Mouse (Mus musculus): ENCODE measurements at regions not wholly inside any gene's neighbourhood (a gene's known extent, or its start where the extent isn't known, plus 50 kb on each side); places are given as distances from the start of the nearest gene placed in this dataset.

DNA sequence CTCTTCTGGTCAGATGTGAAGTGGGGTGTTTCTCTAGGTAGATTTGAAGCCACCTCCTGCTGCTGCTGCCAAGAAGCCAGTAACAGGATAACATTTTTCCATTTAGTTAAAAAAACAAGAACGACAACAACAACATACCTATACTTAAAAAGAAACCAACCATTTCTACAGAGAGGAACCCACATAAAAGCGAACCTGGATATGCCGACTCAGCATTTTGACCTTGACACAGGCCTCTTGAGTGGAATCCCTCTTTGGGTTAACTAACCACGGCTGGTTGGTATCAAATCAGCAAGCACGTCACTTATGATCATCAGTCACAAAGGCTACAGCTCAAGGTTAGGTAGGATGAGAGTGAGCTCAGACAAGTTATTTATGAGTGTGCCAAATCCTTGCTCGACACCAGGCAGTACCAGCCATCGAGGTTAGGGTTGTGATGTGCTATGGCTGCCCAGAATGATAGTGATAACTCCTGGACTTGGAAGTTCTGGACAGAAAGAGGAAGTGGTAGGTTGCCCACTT is 269.7 kb downstream of the Cbln1 start:
- DNase-seq (ENCODE audit: low spot score in 2 of 2): no peak

DNA sequence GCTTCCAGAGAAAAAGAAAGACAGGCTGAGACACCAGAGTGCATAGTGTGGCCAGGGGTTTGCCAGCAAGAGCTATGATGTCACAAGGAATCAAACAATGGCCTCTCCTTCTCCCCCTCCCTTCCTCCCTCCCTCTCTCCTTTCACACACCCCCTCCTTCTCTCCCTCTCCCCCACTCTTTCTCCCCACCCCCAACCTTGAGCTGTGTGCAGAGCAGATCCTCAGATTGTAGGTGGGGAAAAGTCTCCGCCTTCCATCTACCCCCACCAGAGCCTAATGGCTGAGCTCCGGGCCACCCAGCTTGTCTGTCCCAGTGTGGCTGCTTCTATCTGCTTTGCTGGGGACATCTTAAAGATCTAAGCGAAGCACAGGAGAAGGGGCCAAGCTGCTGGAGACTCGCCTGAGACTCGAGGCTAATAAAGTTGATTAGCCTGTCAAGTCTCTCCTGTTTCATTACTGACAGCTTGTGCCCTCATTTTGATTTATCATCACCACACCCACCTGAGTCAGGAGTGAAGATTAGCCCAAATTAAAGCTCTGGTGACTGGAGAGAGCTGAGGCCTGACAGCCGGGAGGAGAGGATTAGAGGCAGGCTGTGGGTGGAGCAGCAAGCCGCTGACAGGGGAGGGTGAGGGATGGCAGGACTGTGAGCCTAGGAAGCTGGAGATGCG is 272.8 kb downstream of the Cbln1 start:
- no peak for DNase-seq (ENCODE audit: low spot score in 2 of 2)

DNA sequence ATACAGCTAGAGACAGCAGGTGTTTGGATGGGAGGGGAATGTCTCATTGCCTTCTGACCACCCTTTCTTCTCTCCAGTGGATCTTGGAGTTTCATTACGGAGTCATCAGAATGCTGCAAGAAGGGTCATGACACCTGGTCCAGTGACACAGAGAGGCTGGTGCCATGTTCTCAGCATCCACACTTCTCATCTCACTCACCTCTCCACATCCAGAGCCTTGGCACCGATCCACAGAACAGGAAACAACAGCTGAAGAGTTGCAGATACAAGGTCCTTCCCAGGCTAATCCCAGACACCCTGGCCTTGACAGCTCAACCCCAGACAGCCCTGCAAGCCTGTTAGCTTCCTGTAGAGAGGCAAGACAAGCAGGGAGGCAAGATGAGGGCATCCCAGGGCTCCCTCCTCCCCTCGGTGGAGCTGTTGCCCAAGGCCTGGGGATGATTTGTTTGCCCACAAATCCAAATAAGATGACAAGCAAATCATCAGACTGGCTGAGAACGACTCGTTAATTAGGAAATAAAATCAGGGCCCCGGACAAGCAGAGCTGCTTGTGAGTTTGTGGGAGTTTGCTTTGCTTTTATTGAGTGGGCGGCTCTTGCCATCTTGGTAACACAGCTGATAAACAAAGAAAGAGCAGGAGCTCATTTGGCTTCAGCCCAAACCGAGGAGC is 274.4 kb downstream of the Cbln1 start:
- peak in 1 of 2 experiments; percentile 30 for DNase-seq (ENCODE audit: low spot score in 2 of 2)

DNA sequence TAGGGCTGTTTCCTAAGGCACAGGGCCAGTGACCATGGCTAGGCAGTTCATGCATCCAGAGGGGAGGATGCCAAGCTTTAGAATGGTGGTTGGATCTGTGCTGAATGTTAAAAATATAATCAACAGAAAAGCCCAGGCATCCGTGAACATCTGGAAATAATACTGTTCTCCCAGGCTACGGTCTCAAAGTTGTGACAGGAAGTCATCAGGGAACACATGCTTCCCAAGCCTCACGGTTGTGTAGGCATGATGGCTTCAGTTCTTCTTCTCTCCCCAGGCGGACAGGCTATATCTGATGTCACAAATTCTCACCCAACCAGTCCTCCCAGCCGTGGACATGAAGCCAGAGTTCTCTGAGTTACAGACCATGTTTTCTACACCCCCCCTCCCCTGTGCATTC is 275.4 kb downstream of the Cbln1 start:
- no peak for DNase-seq (ENCODE audit: low spot score in 2 of 2)

DNA sequence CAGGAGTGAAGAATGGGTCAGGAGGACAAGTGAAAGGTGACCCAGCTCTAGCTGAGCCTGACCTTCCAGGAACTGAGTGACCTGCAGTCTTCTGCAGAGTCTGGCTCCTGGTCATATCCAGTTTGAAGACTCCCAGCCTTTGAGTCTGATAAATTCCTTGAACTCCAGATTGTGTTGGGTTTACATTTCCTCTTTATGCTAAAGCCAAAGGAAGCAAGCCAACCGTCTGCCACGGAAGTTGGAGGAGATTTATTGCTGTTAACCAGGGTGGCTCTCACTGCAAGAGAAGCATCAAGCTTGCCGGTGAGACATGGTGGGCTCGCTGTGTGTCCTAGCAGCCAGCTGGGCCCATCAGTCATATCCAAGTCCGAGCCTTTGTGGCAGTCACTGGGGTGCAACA is 276.4 kb downstream of the Cbln1 start:
- no peak for DNase-seq (ENCODE audit: low spot score in 2 of 2)

DNA sequence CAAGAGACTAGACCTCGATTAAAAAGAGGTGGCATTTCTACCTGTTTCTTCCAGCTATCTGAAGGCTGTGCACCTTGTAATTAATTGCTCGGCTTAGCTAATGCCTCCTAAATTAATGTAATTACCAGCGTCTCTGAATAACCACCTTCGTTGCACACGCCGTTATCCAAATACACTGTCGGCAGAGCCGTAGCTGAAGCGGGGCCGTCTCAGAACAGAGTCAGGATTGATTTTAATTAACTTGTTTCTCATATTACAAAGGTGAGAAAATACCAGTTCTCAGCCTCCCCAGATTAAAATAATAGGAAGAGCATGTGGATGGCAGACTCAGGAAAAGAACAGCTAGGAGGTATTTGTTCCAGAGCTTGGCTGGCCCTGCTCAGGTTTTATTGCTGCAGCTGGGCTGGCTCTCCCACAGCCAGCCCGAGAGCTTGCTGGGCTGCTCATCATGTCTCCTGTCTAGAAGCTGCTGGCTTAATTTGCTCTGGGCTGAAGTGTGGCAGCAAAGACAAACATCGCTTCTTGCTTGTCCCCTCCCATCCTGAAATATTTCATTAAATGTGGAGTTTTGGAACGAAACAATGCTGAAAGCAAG is 282.5 kb downstream of the Cbln1 start:
- no peak for DNase-seq (ENCODE audit: low spot score in 2 of 2)

DNA sequence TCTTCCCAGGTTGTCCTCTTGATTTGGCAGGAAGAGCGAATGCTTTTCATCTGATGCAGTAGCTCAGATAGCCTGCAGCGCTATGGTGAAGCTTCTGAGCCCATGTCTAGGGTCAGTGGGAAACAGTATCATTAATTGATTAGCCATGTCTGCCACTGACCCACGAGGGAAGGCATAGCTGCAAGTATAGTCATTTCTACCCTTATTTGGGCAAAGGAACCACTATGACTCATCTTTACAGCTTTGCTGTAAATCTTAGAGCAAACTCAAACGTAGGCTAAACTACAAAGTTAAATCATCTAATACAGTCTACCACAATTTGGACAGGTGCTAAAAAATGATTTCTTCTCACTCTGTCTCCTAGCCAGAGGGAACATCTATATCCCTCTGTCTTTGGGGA is 289.5 kb downstream of the Cbln1 start:
- DNase-seq (ENCODE audit: low spot score in 2 of 2): no peak

DNA sequence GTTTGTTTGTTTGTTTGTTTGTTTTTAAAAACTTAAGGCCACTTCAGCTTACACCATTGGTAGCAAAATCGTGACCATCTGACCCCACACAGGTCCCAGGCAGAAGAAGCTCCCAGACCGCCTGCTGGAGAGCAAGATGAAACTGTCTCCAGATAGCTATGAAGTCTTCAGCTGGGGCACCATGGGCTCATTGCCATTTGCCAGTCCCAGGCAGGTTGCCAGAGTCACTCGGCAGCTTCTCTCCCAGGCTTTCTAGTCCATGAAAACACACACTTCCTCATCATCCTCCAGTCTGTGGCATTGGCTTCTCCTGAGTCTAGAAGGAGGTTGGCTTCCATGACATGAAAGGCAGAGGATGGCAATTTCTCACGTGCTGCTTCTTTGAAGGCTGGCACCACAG is 293.5 kb upstream of the N4bp1 start:
- peak in 1 of 2 experiments; percentile 30 for DNase-seq (ENCODE audit: low spot score in 2 of 2)

DNA sequence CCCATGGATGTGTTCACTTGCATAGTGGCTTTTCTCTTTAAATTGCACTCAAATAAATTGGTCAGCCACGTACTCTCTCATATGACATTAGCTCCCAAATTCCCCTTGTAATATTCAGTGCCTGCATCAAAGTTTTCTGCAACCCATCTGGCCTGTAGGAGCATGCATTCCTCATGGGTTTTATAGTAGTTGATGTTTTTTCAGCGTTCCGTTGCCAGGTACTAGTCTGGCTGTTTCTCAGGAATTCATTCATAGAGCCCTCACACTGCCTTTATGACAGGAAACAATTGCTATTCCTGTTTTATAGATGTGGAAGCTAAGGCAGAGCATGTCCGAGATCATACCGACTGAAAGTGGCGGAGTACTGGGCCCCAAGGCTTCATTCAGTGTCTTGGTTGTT is 292.6 kb upstream of the N4bp1 start:
- no peak for DNase-seq (ENCODE audit: low spot score in 2 of 2)

DNA sequence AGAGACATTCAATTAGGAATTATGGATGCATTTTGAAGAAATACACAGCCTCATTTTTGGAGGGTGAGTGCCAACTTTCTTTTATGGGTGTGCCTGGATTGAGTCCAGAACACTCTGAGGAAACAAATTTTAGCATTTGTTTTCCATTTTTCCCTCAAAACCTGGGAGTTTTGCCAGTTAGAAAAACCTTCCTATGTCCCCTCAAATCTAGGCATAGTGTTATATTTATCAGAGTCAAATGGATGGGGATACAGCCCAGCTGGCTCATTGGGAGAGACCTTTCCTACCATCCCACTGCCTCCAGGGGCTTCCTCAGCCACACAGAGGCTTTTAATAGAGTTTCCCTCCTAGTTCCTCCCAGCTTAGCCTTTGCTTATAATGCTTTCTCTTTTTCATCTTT is 290.0 kb upstream of the N4bp1 start:
- DNase-seq (ENCODE audit: low spot score in 2 of 2): peak in 1 of 2 experiments; percentile 33

DNA sequence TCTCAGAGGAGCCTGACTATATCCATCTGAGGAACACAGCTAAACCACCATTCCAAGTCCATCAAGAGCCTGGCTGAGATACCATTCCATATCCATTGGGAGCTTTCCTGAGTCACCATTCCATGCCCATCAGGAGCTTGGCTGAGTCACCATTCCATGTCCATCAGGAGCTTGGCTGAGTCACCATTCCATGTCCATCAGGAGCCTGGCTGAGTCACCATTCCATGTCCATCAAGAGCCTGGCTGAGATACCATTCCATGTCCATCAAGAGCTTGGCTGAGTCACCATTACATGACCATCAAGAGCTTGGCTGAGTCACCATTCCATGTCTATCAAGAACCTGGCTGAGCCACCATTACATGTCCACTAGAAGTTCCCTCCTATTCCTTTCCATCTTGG is 288.7 kb upstream of the N4bp1 start:
- DNase-seq (ENCODE audit: low spot score in 2 of 2): no peak

DNA sequence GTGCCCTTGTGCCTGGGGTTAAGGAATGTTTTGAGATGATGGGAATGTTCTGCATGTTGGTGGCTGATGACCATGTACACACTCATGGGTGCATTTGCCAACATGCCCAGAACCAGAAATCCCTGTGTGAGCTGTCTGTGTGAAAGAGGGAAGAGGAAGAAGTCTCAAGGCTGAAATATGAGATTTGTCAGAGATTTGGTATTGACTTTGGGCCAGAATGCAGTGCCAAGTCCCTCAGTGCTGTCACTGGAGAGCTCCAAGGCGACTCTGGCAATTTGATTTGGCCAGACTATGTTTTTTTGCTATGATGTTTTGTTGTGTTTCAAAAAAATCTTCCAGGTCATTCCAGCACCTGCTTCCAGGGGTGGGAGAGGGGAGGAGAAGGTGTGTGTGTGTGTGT is 281.7 kb upstream of the N4bp1 start:
- no peak for DNase-seq (ENCODE audit: low spot score in 2 of 2)

DNA sequence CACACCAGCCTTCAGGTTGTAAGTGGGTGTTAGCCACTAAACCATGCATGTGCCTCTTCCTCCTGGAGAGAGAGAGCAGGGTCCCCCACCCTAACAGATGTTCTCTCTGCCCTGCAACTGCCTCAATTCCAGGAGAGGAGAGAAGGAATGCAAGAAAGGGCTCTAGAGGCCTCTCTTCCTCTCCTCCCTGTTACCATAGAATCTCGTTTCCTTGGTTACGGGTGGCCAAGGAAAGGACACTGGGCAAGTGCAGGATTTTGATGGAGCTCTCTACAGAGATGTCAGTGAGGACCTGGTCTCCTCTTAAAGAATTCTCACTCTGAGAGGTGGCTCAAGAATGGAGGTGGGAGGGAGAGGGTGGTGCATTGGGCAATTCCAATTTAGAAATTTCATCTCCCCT is 275.4 kb upstream of the N4bp1 start:
- no peak for DNase-seq (ENCODE audit: low spot score in 2 of 2)

DNA sequence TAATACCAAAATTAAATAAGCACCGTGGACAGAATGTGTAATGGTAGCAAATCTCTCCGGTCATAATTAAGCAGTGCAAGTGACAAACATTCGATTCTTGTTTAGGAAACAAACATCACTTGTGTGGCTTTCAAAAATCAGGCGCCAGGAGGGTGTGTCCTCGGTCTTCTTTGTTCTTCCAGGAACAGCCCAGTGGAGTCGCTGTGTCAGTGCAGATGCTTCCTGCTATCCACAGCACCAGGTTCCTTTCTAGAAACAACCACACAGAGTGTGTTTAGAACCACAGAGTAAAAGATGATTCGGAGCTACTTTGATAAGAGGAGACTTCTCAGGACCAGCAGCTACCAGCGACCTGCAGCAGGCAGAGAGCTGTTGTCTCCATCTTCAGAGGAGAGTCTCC is 273.3 kb upstream of the N4bp1 start:
- DNase-seq (ENCODE audit: low spot score in 2 of 2): peak; percentile 27 to 28

DNA sequence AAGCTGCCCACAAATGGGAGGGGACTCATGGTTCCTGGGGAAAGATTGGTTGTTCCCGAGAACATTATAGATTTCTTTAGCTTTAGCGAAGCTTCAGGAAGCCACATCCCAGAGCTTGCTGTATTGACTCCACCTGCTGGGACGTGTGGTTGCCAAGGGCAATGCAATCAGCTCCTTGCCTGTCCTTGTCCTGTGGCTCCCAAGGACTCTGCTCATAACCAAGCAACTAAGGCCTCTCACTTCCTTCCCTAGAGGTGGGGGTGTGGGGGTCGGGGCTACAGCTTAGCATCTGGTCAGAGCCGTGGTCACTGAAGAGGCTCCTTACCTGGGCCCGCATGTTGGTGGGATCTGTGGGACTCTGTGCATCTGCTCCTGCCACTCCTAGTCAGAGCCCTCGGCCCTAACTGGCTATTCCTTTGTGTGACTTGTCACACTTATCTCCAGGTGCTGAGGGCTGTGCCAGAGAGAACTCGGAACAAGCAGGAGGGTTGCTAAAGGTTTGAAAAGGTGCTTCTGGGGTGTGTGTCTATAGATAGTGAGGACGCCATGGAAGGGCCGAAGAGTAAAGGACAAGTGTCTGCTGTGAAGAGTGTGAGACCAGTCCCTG is 270.9 kb upstream of the N4bp1 start:
- DNase-seq (ENCODE audit: low spot score in 2 of 2): no peak

DNA sequence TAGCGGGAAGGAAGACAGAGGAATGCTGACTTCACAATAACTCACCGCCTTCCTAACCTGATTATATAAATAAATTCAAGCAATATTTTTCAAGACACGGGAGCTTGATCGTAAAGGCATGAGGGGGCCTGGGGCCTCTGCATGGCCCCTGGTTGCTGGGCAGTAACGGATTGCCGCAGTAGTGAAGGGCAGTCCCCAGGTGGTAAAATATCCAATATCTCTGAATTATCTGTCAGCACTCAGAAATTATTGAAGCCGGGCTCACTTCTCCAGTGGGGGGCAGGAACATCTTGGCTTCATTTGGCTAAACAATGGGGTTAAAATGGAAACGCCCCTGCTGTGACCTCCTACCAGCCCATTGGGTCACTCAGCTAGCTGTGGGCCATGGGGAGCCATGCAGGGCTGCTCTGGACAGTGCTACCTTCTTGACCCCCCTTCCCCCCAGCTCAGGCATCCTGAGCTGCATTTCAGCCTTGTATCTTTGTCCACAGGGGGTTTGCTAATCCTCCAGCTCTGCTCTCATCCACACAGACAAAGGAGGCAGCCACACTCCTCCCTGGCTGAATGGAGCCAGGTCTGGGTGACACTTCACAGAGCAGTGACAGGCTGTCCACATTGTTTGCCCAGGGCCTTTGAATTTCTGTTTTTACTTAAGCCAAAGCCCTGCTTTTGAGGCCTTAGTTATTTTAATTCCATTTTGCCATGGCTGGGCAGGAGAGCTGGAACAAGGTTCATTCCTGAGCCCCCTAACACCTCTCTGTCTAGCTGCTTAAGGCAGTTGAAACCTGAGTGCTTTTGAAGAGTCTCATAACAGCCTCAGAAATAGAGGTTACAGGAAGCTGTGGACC is 267.2 kb upstream of the N4bp1 start:
- no peak for DNase-seq (ENCODE audit: low spot score in 2 of 2)

DNA sequence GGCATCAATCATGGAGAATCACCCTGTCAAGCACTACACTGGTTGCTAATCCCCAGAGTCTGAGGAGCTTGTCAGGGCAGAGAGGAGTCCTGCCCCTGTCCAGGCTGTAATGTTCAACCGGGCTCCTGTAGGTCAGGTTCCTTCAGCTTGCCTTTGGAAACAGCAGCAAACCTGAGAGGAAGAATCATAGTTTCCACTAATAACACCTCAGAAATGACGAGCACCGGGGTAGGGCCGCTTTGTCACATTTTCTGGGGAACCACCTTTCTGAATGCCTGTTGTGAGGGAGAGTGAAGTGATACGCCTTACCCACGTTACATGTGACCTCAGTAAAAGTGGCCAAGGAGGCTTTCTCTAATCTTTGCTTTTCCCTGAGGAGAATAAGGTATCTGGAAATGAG is 263.8 kb upstream of the N4bp1 start:
- no peak for DNase-seq (ENCODE audit: low spot score in 2 of 2)

DNA sequence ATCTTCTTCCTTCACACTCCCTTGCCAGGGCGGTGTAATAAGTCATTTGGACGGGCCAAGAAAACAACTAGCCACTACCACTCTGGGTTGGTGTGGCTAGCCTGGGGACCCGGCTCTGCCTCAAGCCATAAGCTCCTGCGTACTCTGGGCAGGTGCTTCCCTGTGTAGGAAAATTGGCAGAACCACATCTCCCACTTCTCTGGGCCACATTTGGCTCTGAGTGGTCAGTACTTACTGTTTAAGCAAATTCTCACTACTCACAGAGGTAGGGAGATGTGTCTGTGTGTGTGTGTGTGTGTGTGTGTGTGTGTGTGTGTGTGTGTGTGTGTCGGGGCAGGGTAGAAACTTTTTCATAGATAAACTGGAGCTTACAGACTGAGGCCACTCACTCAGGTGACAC is 262.6 kb upstream of the N4bp1 start:
- DNase-seq (ENCODE audit: low spot score in 2 of 2): no peak

DNA sequence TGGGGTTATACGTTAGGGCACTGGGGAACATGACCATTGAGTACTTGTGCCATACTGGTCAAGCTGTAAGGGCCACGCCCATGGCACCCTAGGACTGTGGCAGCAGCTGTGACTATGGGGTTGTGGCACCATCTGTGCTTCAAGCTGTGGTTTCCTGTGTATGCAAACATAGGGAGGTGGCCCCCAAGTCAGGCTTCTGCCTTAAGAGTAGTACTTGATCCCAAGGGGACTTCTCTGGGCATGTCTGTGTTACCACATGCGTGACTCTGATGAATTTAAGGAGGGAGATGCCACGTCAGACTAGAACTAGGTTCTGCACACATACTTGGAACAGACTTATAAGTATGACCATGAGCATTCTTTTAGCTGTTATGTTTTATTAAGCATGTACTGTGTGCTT is 252.4 kb upstream of the N4bp1 start:
- no peak for DNase-seq (ENCODE audit: low spot score in 2 of 2)

DNA sequence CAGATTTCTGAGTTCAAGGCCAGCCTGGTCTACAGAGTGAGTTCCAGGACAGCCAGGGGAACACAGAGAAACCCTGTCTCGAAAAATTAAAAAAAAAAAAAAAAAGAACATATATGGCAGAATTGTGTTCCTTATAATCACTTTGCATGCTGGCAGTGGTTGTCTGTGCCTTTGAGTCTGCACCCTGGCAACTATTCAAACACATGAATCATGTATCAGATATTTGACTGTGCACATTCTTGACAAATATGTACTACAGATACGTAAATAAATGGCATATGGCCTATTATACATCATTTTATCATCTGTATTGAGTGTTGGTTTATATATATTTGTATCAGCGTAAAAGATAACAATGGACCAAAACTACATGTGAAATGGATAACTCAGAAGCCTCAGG is 246.7 kb upstream of the N4bp1 start:
- DNase-seq (ENCODE audit: low spot score in 2 of 2): no peak

DNA sequence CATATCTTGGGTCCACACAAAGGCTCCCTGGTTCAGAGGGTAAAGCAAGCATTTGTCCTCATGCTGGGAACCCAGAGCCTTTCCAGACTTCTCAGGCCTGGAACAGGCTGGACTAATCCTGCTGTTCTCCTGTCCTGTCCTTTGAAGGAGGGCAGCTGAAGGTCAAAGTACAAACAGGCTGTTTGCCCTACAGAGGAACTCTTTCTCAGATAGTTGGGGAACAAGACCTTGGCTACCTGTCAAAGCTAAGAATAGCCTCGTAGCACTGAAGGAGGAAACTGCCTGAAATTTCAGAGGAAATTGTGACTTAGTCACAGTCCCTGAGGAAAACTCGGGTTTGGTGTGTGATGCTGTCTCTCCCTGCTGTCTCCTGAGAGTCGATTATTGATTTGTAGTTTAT is 245.6 kb upstream of the N4bp1 start:
- no peak for DNase-seq (ENCODE audit: low spot score in 2 of 2)

DNA sequence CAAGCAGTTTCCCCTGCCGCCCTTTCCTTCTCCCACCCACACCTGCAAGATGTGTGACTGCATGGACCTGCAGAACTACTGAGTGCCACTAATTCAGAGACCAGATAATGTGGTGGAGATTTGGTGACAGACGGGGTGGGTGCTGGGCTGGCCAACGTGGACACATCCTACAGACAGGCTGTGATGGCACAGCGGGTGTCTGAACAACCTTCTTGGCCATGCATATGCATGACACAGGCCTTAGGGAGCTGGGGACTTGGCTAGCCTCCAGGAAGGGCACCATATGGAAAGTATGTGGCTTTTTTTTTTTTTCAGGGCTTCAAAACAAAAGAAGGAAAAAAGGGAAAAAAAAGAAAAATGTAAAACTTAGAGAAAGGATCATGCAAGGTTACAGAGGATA is 243.5 kb upstream of the N4bp1 start:
- DNase-seq (ENCODE audit: low spot score in 2 of 2): peak; percentile 33 to 47
